Mouse (Mus musculus): ENCODE results near the gene Cln3. TPM values are rescaled to one million over a fixed set of nuclear protein-coding genes. Genes with fewer than 3 reads are reported as not detected.

The Cln3 gene
- polyA plus RNA-seq, 1 experiment from 2014 or later = 21.8 TPM

DNA sequence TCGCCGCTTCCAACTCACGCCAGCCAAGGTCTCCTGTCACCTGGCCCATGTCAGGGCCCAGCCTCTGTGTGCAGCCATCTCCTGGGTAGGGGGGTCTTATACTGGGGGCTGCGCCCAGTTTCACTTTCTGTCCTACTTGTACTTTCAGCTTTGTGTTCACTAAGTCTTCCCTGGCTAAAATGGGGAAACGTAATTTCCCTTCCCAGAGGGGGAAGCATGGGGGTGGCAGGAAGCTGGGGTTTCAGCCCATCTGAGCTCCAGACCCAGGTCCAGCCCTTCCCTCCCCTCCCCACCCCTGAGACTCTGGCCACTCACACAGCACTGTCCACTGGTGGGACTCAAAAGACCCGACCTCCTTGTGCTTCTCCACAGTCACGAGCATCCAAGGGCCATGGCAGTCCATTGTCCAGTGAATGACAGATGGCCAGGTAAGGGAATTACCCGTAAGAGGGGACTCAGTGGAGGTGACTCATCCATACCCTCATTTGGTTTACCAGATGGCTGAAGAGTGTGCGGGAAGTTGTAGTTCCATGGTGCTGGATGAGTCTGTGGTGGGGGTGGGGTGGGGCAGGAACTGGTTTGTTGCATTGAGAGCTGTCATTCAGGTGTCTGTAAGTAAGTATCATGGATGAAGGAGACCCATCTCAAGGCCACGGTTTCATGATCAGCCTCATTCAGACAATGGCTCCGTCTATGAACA lies 9.4 kb upstream of the Cln3 start, which contains the start of gene Il27:
Gene Il27 (minus strand): TSS at position 80 of the 700 bp plus-strand sequence.
- WGBS = 77% methylated on average over 11 of the region's 11 CpGs
- H3K27ac ChIP-seq (replicated peaks in 1 of 2; ENCODE audit: control insufficient read depth in 1 of 2, insufficient read depth in 1 of 2, low read depth in 2 of 2, low read length in 2 of 2) = no peak within 1 kb of the TSS
- no peak within 1 kb of the TSS for H3K4me2 ChIP-seq (ENCODE audit: low read length)
- H3K4me1 ChIP-seq (ENCODE audit: control insufficient read depth in 2 of 2, insufficient read depth in 2 of 2, low read length in 2 of 2) = no peaks in the 10 kb centered on the region
- peaks cover 11% of the 10 kb centered on the region; the same call in 1 of the 2 replicates for H3K27me3 ChIP-seq (ENCODE audit: control insufficient read depth, insufficient read depth, low read length)
- H3K4me3 ChIP-seq (ENCODE audit: control insufficient read depth in 1 of 2, insufficient read depth in 1 of 2, low read depth in 1 of 2, low read length in 2 of 2) = no peak within 1 kb of the TSS
- H3K9ac ChIP-seq (ENCODE audit: low read length) = no peak within 1 kb of the TSS
- ATAC-seq (ENCODE audit: insufficient number of reproducible peaks, insufficient read depth, low FRiP score, low read depth) = no peak
- H3K9me3 ChIP-seq (ENCODE audit: control insufficient read depth, low read length) = no peaks in the 10 kb centered on the region
- no peaks in the 10 kb centered on the region for H3K36me3 ChIP-seq (ENCODE audit: control insufficient read depth, insufficient read depth, low read length)

DNA sequence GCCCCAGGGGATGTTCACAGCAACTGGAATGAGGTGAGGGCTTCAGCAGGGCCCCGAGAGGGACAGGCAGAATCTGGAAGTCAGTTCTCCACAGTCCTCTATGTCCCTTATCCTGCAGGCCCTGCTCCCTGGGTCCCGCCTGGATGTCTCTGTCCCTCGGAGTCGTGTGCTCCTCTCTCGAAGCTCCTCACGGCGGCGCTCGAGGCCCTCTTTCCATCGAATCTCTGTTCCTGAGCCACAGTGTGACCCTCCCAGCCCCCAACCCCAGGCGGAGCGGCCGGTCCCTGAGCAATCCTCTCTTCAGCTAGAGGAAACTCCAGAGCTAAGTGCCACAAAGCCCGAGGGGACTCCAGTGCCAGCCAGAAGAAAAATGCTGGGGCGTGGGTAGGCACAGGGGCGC lies 2.2 kb upstream of the Cln3 start:
- 8% methylated on average over 16 of the region's 16 CpGs for whole genome bisulfite sequencing
- Histone ChIP-seq H3K9ac (ENCODE audit: low read length) (peak overlapping the region; percentile 44; the same call in 1 of the 2 replicates), H3K4me1 (ENCODE audit: control insufficient read depth in 2 of 2, insufficient read depth in 2 of 2, low read length in 2 of 2) (peaks cover 0 to 3% of the 10 kb centered on the region in 2 experiments; a peak in 3 of 4 replicates), H3K27me3 (ENCODE audit: control insufficient read depth, insufficient read depth, low read length) (peaks cover 10% of the 10 kb centered on the region), H3K4me2 (ENCODE audit: low read length) (peak overlapping the region; percentile 44), H3K27ac (replicated peaks in 1 of 2; ENCODE audit: control insufficient read depth in 1 of 2, insufficient read depth in 1 of 2, low read depth in 2 of 2, low read length in 2 of 2) (no peak overlapping the region), H3K9me3 (ENCODE audit: control insufficient read depth, low read length) (no peaks in the 10 kb centered on the region), H3K4me3 (ENCODE audit: control insufficient read depth in 1 of 2, insufficient read depth in 1 of 2, low read depth in 1 of 2, low read length in 2 of 2) (no peak overlapping the region), H3K36me3 (ENCODE audit: control insufficient read depth, insufficient read depth, low read length) (no peaks in the 10 kb centered on the region)
- ATAC-seq (ENCODE audit: insufficient number of reproducible peaks, insufficient read depth, low FRiP score, low read depth) = no peak

DNA sequence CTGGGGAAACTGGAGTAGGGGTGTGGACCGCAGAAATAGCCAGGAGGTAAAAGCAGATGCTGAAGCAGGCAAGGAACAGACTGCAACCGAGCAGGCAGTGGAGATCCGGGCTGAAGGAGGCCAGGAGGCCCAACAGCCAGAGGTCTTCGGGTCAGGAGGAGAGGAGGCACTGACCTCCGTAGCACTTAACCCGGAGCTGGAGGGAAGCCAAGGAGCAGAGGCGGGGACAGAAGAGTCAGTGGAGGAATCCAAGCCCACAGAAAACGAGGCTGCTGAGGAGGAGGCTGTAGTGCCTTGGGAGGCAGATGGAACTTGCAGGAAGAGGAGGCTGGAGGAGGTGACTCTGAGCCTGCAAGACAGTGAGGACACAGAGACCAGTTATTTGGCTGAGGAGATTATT lies 1.2 kb upstream of the Cln3 start:
- Histone ChIP-seq H3K4me2 (ENCODE audit: low read length) (no peak overlapping the region), H3K9ac (ENCODE audit: low read length) (no peak overlapping the region), H3K4me3 (ENCODE audit: control insufficient read depth in 1 of 2, insufficient read depth in 1 of 2, low read depth in 1 of 2, low read length in 2 of 2) (no peak overlapping the region), H3K36me3 (ENCODE audit: control insufficient read depth, insufficient read depth, low read length) (no peaks in the 10 kb centered on the region), H3K27ac (replicated peaks in 1 of 2; ENCODE audit: control insufficient read depth in 1 of 2, insufficient read depth in 1 of 2, low read depth in 2 of 2, low read length in 2 of 2) (no peak overlapping the region), H3K4me1 (ENCODE audit: control insufficient read depth in 2 of 2, insufficient read depth in 2 of 2, low read length in 2 of 2) (peaks cover 0 to 7% of the 10 kb centered on the region in 2 experiments), H3K27me3 (ENCODE audit: control insufficient read depth, insufficient read depth, low read length) (peaks cover 10% of the 10 kb centered on the region), H3K9me3 (ENCODE audit: control insufficient read depth, low read length) (no peaks in the 10 kb centered on the region)
- 47% methylated on average over 8 of the region's 8 CpGs for WGBS
- no peak for ATAC-seq (ENCODE audit: insufficient number of reproducible peaks, insufficient read depth, low FRiP score, low read depth)

DNA sequence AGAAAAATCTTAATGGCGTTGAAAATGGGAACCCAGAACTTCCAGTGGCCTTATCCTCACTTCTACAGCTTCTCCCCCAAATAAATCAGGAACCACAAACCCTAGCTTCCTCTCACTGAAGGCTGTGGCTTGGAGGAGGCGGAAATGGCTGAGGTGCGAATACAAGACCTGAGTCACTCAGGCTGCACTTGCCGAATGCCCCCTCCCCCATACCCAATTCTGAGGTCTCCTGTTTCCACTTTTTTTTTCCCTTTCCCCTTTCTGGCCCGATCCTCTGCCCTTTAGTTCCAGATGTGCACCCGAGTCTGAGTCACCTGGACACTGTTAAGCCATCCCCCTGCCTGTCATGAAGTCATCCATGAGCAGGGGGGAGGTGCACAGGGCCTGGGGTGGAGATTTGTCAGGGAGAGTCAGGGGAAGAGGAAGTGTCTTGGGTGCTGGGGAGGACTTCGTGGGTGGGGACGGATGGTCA lies 1.1 kb downstream of the Cln3 start, which contains the start of gene Apobr:
Gene Apobr (plus strand): TSS at position 437 of the 472 bp plus-strand sequence.
- Histone ChIP-seq H3K27ac (replicated peaks in 1 of 2; ENCODE audit: control insufficient read depth in 1 of 2, insufficient read depth in 1 of 2, low read depth in 2 of 2, low read length in 2 of 2) (no peak within 1 kb of the TSS; a peak in 2 of 4 replicates), H3K9me3 (ENCODE audit: control insufficient read depth, low read length) (no peaks in the 10 kb centered on the region), H3K4me1 (ENCODE audit: control insufficient read depth in 2 of 2, insufficient read depth in 2 of 2, low read length in 2 of 2) (peaks cover 0 to 7% of the 10 kb centered on the region in 2 experiments), H3K36me3 (ENCODE audit: control insufficient read depth, insufficient read depth, low read length) (no peaks in the 10 kb centered on the region), H3K27me3 (ENCODE audit: control insufficient read depth, insufficient read depth, low read length) (peaks cover 10% of the 10 kb centered on the region), H3K9ac (ENCODE audit: low read length) (no peak within 1 kb of the TSS), H3K4me2 (ENCODE audit: low read length) (peak within 1 kb of the TSS; percentile 88), H3K4me3 (ENCODE audit: control insufficient read depth in 1 of 2, insufficient read depth in 1 of 2, low read depth in 1 of 2, low read length in 2 of 2) (peak within 1 kb of the TSS in 1 of 2 experiments; percentile 56; a peak in 2 of 4 replicates)
- WGBS = 63% methylated on average over 8 of the region's 8 CpGs
- no peak for ATAC-seq (ENCODE audit: insufficient number of reproducible peaks, insufficient read depth, low FRiP score, low read depth)

DNA sequence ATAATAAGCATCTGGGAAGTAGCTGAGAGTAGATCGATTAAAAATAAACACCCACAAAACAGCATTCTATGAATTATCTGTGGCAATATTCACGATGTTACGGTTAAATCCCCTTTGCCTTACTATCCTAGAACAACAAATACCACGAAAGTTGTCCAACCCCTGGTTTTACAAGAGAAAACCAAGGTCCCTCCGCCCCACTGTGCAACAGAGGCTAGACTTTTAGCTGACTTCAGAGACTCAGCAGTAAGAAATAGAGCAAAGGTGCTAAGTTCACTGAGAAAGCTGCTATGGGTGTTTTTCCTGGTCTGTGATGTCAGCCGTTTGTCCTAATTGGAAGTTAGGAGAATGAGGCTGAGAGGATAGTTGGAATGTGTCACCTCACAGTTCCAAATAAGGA lies 1.9 kb downstream of the Cln3 start:
- Histone ChIP-seq H3K27ac (replicated peaks in 1 of 2; ENCODE audit: control insufficient read depth in 1 of 2, insufficient read depth in 1 of 2, low read depth in 2 of 2, low read length in 2 of 2) (peak overlapping the region; percentile 76 to 84; a peak in 3 of 4 replicates), H3K36me3 (ENCODE audit: control insufficient read depth, insufficient read depth, low read length) (peaks cover 2% of the 10 kb centered on the region; the same call in 1 of the 2 replicates), H3K4me2 (ENCODE audit: low read length) (peak overlapping the region; percentile 88), H3K27me3 (ENCODE audit: control insufficient read depth, insufficient read depth, low read length) (peaks cover 10% of the 10 kb centered on the region), H3K9me3 (ENCODE audit: control insufficient read depth, low read length) (no peaks in the 10 kb centered on the region), H3K9ac (ENCODE audit: low read length) (peak overlapping the region; percentile 73; the same call in 1 of the 2 replicates), H3K4me1 (ENCODE audit: control insufficient read depth in 2 of 2, insufficient read depth in 2 of 2, low read length in 2 of 2) (peaks cover 0 to 7% of the 10 kb centered on the region in 2 experiments), H3K4me3 (ENCODE audit: control insufficient read depth in 1 of 2, insufficient read depth in 1 of 2, low read depth in 1 of 2, low read length in 2 of 2) (peak overlapping the region; percentile 56 to 86)
- no peak for ATAC-seq (ENCODE audit: insufficient number of reproducible peaks, insufficient read depth, low FRiP score, low read depth)
- 48% methylated on average over 6 of the region's 6 CpGs for WGBS

DNA sequence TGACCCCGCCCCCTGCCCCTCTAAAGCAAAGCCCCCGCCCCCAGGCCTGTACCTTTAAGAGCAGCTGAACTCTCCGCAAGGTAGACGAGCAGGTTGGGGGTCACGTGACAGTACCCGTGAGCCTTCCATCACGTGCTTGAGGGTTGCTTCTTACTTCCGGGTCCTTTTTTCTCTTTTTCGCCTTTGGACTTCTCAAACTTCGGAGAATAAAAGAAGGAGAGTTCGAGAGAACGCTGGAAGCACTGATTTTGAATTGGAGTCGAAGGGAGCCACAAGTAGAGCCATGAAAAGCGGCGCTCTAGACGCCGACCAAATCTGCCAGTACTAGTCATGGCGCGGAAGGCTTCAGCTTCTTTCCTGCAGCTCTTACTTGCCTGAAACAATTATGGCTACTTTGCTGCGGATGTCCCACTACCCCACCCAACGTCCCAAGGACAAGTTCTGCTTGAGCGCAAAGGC lies 2.3 kb downstream of the Cln3 start:
- ATAC-seq (ENCODE audit: insufficient number of reproducible peaks, insufficient read depth, low FRiP score, low read depth) = peak; percentile 55; the same call in 1 of the 2 replicates
- H3K27me3 ChIP-seq (ENCODE audit: control insufficient read depth, insufficient read depth, low read length) = peaks cover 7% of the 10 kb centered on the region
- H3K36me3 ChIP-seq (ENCODE audit: control insufficient read depth, insufficient read depth, low read length) = peaks cover 7% of the 10 kb centered on the region; the same call in 1 of the 2 replicates
- peak overlapping the region; percentile 73 for H3K9ac ChIP-seq (ENCODE audit: low read length)
- peaks cover 0 to 7% of the 10 kb centered on the region in 2 experiments for H3K4me1 ChIP-seq (ENCODE audit: control insufficient read depth in 2 of 2, insufficient read depth in 2 of 2, low read length in 2 of 2)
- H3K9me3 ChIP-seq (ENCODE audit: control insufficient read depth, low read length) = no peaks in the 10 kb centered on the region
- peak overlapping the region; percentile 76 to 84 for H3K27ac ChIP-seq (replicated peaks in 1 of 2; ENCODE audit: control insufficient read depth in 1 of 2, insufficient read depth in 1 of 2, low read depth in 2 of 2, low read length in 2 of 2)
- peak overlapping the region; percentile 56 to 86 for H3K4me3 ChIP-seq (ENCODE audit: control insufficient read depth in 1 of 2, insufficient read depth in 1 of 2, low read depth in 1 of 2, low read length in 2 of 2)
- 1% methylated on average over 22 of the region's 22 CpGs for WGBS
- peak overlapping the region; percentile 88 for H3K4me2 ChIP-seq (ENCODE audit: low read length)

DNA sequence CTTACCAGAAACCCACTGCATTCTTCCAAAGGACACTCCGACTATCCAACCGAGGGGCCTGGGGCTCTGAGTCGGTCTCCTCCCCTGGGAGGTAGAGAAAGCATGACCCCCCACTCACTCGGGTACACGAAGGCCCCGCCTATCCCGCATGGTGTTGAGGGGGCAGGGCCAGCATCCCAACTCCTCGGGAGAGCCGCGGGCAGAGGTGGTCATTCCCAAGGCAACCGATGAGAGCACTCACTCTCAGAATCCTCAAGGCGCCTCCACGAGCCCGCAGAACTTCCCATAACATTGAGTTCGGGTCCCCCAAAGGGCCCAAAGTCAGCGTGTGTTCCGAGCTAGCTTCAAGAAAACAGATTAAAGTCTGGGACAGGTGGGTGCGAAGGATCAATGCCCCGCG lies 2.9 kb downstream of the Cln3 start:
- Histone ChIP-seq H3K9me3 (ENCODE audit: control insufficient read depth, low read length) (no peaks in the 10 kb centered on the region), H3K4me3 (ENCODE audit: control insufficient read depth in 1 of 2, insufficient read depth in 1 of 2, low read depth in 1 of 2, low read length in 2 of 2) (peak overlapping the region; percentile 56 to 86), H3K4me2 (ENCODE audit: low read length) (peak overlapping the region; percentile 88), H3K4me1 (ENCODE audit: control insufficient read depth in 2 of 2, insufficient read depth in 2 of 2, low read length in 2 of 2) (peaks cover 0 to 4% of the 10 kb centered on the region in 2 experiments), H3K27me3 (ENCODE audit: control insufficient read depth, insufficient read depth, low read length) (0 out of 2 replicates have a peak, but pooled peaks cover 5% of the 10 kb centered on the region), H3K9ac (ENCODE audit: low read length) (peak overlapping the region; percentile 73), H3K27ac (replicated peaks in 1 of 2; ENCODE audit: control insufficient read depth in 1 of 2, insufficient read depth in 1 of 2, low read depth in 2 of 2, low read length in 2 of 2) (peak overlapping the region in 1 of 2 experiments; percentile 76; a peak in 1 of 4 replicates), H3K36me3 (ENCODE audit: control insufficient read depth, insufficient read depth, low read length) (peaks cover 12% of the 10 kb centered on the region; the same call in 1 of the 2 replicates)
- WGBS = 2% methylated on average over 20 of the region's 20 CpGs
- peak; percentile 33; the same call in 1 of the 2 replicates for ATAC-seq (ENCODE audit: insufficient number of reproducible peaks, insufficient read depth, low FRiP score, low read depth)

Measured in heart, embryonic 14.5 days (tissue).